Mouse (Mus musculus) heart, embryonic 16.5 days (tissue): Measurements from ENCODE around the gene Plod1. TPM values are rescaled to one million over a fixed set of nuclear protein-coding genes. Genes with fewer than 3 reads are reported as not detected.

ENCODE experiments used
- ATAC-seq: fragments of 200-750 bp; cut with Nextera tagmentation; replicated peaks from 2 replicates; pipeline ENCODE4 v1.8.0; 2017; ENCODE audit warnings: moderate number of reproducible peaks; ENCODE audit not compliant: insufficient read depth, low FRiP score; ENCODE audit errors: extremely low read depth
- H3K27ac ChIP-seq: fragments of 300-500 bp; sonication (generic); 2 replicates; pipeline ENCODE4 v1.5.1; 2014; ENCODE audit warnings: mild to moderate bottlenecking, low read length, control low read depth, moderate library complexity
- H3K27me3 ChIP-seq: fragments of 300-500 bp; sonication (generic); 2 replicates; pipeline ENCODE4 v1.6.1; 2014; ENCODE audit warnings: low read length, mixed read lengths; ENCODE audit not compliant: control insufficient read depth, insufficient read depth
- H3K36me3 ChIP-seq: fragments of 300-500 bp; sonication (generic); 2 replicates; pipeline ENCODE4 v1.6.1; 2014; ENCODE audit not compliant: control insufficient read depth, insufficient read depth
- H3K4me1 ChIP-seq: fragments of 300-500 bp; sonication (generic); 2 replicates; pipeline ENCODE4 v1.6.1; 2014; ENCODE audit warnings: low read length, mixed read lengths; ENCODE audit not compliant: control insufficient read depth, insufficient read depth
- H3K4me2 ChIP-seq: fragments of 300-500 bp; sonication (generic); 2 replicates; pipeline ENCODE4 v1.6.1; 2014; ENCODE audit warnings: low read depth, mild to moderate bottlenecking, control low read depth, low read length
- H3K4me3 ChIP-seq: fragments of 300-500 bp; sonication (generic); 2 replicates; pipeline ENCODE4 v1.5.1; 2014; ENCODE audit warnings: mild to moderate bottlenecking, control low read depth, low read length
- H3K9ac ChIP-seq: fragments of 300-500 bp; sonication (generic); 2 replicates; pipeline ENCODE4 v1.6.1; 2014; ENCODE audit warnings: low read length, control low read depth
- H3K9me3 ChIP-seq: fragments of 300-500 bp; sonication (generic); replicated peaks from 2 replicates; pipeline ENCODE4 v1.6.1; 2016; ENCODE audit warnings: low read length; ENCODE audit not compliant: control insufficient read depth
- WGBS: fragments of 180-500 bp; shearing (Covaris S2); extraction: QIAGEN DNeasy Blood & Tissue Kit; methylation state at CpG from one replicate; pipeline ENCODE4 v1.1.7; 2014; 5-methylcytosine and 5-hydroxymethylcytosine counted together
- polyA plus RNA-seq: library from polyadenylated mRNA; unstranded; fragments of >200 nt; fragmentation: Nextera tagmentation; extraction: Ambion mirVana; gene quantifications from 2 replicates; pipeline ENCODE4 v1.2.1, GENCODE M21; 2015

Plod1 gene
- polyA plus RNA-seq, 1 experiment from 2014 or later = 58.5 TPM

DNA sequence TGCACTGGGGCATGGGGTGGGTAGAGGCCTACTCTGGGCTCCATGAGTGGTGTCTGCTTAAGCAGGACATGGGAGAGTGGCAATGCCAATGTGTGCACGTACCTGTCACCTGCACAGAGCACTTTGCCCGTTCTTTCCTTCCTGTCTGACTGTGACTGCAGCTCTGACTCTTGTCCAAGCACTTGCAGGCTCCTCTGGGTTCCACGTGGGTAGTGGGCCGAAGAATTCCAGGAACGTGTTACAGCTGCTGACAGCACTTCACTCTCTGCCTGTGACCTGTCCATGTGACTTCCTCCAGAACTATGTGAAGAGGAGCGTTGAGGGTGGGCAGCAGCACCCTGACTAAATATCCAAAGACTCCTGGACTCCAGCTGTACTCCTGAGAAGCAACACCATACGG is 29.1 kb upstream of the Plod1 start:
- ATAC-seq = peak; percentile 71
- 27% methylated on average over 7 of the region's 7 CpGs for WGBS
- peaks cover 25% of the 10 kb centered on the region for H3K4me1 ChIP-seq
- H3K4me3 ChIP-seq = no peak overlapping the region
- H3K27ac ChIP-seq = peak overlapping the region; percentile 83
- H3K9me3 ChIP-seq = no peaks in the 10 kb centered on the region
- H3K4me2 ChIP-seq = peak overlapping the region; percentile 37; the same call in 1 of the 2 replicates
- H3K9ac ChIP-seq = no peak overlapping the region
- no peaks in the 10 kb centered on the region for H3K27me3 ChIP-seq
- no peaks in the 10 kb centered on the region for H3K36me3 ChIP-seq

DNA sequence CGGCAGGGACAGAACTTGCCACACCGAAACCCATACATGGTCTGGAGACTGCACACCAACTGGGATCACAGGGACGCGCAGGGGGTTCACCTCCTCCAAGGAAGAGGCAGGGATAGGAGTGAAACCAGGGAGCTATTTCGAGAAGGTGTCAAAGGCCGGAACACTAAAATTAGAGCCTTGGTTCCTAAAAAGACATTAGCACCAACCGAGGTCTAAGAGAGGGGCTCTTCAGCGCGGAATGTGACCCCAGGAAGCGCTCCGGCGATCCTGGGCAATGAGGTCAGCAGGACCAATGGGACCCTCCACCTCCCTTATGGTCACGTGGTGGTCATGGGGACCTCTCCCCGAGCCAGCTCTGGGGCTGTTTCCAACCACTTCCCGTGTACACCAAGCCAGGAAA is 27.1 kb upstream of the Plod1 start:
- no peak overlapping the region for H3K4me3 ChIP-seq
- H3K36me3 ChIP-seq = no peaks in the 10 kb centered on the region
- peak overlapping the region; percentile 74 for H3K27ac ChIP-seq
- no peaks in the 10 kb centered on the region for H3K9me3 ChIP-seq
- 0 out of 2 replicates have a peak overlapping the region, but pooled peaks have one; percentile 48 for H3K9ac ChIP-seq
- H3K27me3 ChIP-seq = no peaks in the 10 kb centered on the region
- H3K4me2 ChIP-seq = peak overlapping the region; percentile 38; the same call in 1 of the 2 replicates
- peak; percentile 46 for ATAC-seq
- WGBS = 52% methylated on average over 15 of the region's 15 CpGs
- H3K4me1 ChIP-seq = peaks cover 18% of the 10 kb centered on the region

DNA sequence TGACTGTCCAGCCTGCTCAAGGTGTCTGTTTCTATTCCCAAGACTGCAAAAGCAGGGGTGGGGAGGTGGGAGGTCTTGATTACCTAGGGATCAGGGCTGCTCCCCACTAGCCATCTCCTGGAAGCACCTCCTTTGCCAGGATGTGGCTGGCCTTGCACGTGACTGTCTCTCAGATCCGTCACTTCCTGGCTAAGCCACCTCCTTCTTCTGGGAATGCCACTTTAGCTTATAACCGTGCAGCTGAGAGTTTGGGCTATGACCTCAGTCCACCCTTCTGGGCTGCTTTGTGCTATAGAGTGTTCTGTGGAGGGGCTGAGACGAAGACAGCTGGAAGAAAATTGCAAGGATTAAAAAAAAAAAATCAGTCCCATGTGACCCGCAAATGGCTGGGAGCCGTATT is 26.2 kb upstream of the Plod1 start:
- WGBS = 35% methylated on average over 6 of the region's 6 CpGs
- peaks cover 18% of the 10 kb centered on the region for H3K4me1 ChIP-seq

DNA sequence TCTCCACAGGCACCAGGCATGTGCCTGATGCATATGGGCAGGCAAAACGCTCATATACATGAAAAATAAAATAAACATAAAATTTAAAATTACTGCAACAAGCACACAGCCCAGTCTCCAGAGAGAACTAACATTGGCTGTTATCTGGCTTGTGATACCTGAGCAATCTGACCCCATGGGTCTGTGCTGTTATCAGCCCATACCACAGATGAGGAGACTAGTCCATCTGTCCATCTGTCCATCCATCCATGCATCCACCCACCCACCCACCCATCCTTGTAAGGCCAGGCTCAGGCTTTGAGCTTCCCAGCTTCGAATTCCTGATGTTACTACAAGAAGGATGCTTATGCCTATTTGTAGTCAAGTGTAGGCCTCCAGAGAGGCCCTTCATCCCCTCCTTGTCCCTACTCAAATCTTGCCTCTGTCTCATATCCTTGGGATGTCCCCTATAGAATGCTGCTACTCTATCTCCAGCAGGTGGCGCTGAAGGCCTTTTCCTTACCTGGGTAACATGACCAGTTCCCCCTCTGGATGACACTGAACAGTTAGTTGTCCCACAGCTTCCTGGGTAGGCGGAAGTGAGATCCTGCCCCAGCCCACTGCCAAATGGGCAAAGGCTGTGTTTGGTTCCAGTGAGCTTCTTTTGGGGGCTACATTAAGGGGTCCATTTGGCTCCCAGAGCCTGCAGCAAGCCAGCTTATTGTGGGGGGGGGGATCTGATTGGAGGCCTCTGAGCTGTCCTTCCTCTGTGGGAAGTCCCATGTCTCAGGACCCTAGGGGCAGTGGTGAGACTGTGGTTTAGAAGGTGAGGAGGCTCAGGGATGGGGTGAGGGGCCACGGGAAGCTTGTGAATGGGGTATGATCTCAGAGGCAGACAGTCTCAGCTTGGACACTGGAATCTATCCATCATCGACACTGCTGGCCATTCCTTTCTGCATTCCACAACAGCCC is 23.6 kb upstream of the Plod1 start:
- ATAC-seq = peak; percentile 75
- no peak overlapping the region for H3K27ac ChIP-seq

More for the DNA sequence above, 26.2 kb upstream of the Plod1 start:
- no peaks in the 10 kb centered on the region for H3K9me3 ChIP-seq
- no peak for ATAC-seq
- no peaks in the 10 kb centered on the region for H3K36me3 ChIP-seq
- no peak overlapping the region for H3K4me3 ChIP-seq
- no peak overlapping the region for H3K9ac ChIP-seq
- H3K27ac ChIP-seq = peak overlapping the region; percentile 74
- H3K4me2 ChIP-seq = no peak overlapping the region
- no peaks in the 10 kb centered on the region for H3K27me3 ChIP-seq

DNA sequence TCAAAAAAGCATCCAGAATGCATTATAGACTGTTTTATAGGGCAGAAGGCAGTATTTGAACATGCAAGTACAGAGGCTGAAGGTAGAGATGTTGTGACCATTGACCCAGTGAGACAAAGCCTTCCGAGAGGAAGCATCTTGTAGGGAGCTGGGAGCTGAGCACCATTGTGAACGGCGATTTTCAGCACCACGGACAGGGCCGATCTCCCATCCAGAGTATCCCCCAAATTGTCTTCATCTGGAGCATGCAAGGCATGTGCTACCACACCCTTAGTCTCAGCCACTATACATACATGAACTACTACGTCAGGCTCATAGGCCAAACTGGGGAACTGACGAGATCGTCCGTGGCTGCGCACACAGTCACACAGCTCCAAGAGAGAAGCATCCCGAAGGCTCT is 20.6 kb upstream of the Plod1 start:
- ATAC-seq = no peak
- H3K9me3 ChIP-seq = no peaks in the 10 kb centered on the region
- H3K9ac ChIP-seq = no peak overlapping the region
- no peaks in the 10 kb centered on the region for H3K4me1 ChIP-seq
- no peaks in the 10 kb centered on the region for H3K36me3 ChIP-seq
- 37% methylated on average over 11 of the region's 11 CpGs for WGBS
- no peak overlapping the region for H3K4me3 ChIP-seq
- H3K4me2 ChIP-seq = no peak overlapping the region
- H3K27ac ChIP-seq = no peak overlapping the region
- no peaks in the 10 kb centered on the region for H3K27me3 ChIP-seq

More for the DNA sequence above, 23.6 kb upstream of the Plod1 start:
- H3K4me1 ChIP-seq = peaks cover 10% of the 10 kb centered on the region; the same call in 1 of the 2 replicates
- H3K27me3 ChIP-seq = no peaks in the 10 kb centered on the region
- WGBS = 27% methylated on average over 6 of the region's 6 CpGs
- no peak overlapping the region for H3K9ac ChIP-seq
- H3K4me2 ChIP-seq = no peak overlapping the region
- H3K4me3 ChIP-seq = no peak overlapping the region
- no peaks in the 10 kb centered on the region for H3K36me3 ChIP-seq
- no peaks in the 10 kb centered on the region for H3K9me3 ChIP-seq

DNA sequence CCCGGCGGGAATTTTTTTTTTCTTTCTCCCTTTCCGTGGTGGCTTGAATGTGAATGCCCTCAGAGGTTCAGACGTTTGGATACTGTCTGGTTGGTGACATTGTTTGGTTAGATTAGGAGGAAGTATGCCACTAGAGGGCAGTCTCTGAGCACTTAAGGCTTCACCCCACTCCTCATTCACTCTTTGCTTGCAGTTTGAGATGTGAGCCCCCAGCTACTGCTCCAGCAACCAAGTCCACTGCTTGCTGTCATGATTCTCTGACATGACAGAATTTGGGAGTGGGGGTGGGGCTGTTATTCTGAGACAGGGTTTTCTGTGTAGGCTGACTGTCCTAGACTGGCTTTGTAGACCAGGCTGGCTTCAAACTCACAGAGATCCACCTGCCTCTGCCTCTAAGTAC is 17.0 kb upstream of the Plod1 start:
- no peak overlapping the region for H3K4me3 ChIP-seq
- peak; percentile 28; the same call in 1 of the 2 replicates for ATAC-seq
- no peak overlapping the region for H3K4me2 ChIP-seq
- WGBS = 11% methylated on average over 4 of the region's 4 CpGs
- H3K36me3 ChIP-seq = peaks cover 2% of the 10 kb centered on the region; the same call in 1 of the 2 replicates
- no peak overlapping the region for H3K27ac ChIP-seq
- H3K9ac ChIP-seq = no peak overlapping the region
- H3K9me3 ChIP-seq = no peaks in the 10 kb centered on the region
- H3K4me1 ChIP-seq = no peaks in the 10 kb centered on the region
- no peaks in the 10 kb centered on the region for H3K27me3 ChIP-seq

DNA sequence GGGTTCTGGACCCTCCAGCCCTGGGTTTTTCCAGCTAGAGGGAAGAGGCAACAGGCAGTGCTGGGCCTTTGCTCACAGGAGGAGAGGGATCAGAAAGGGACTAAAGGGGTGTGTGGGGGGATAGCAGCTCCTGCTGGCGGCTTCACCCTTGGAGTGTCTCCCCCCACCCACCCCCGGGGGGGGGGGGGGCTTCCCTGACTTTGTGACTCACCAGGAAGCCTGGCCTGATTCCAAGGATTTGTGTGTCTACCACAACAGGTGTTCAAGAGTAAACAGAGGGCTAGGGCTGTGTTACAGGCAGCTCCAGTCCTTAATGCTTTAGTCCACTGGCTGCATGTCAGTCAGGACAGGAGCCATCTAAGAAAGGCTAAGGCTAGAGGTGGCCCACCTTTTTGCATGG is 10.9 kb upstream of the Plod1 start:
- Histone ChIP-seq H3K4me3 (no peak overlapping the region), H3K36me3 (peaks cover 40% of the 10 kb centered on the region), H3K27ac (no peak overlapping the region), H3K27me3 (no peaks in the 10 kb centered on the region), H3K9me3 (no peaks in the 10 kb centered on the region), H3K4me2 (no peak overlapping the region), H3K4me1 (peaks cover 6% of the 10 kb centered on the region), H3K9ac (no peak overlapping the region)
- ATAC-seq = no peak
- WGBS = 71% methylated on average over 2 of the region's 2 CpGs

DNA sequence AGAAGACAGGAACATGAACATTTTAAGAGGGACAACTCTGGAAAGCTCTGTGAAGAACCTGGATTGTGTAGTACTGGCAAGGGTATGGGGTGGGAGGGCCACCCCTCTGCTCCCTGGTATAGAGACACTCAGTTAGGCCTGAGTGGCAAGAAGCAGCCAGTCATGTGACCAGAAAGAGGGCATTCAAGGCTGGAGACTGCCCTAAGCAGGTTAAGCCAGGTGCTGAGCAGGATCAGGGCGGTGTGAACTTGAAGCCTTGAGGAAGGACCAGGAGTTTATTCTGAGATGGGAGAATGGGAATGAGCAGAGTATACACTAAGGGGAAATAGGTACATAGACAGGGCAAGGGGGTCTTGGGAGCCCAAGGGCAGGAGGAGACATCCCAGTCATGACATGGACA is 6.4 kb upstream of the Plod1 start:
- Histone ChIP-seq H3K4me2 (peak overlapping the region; percentile 3; the same call in 1 of the 2 replicates), H3K9ac (no peak overlapping the region), H3K9me3 (no peaks in the 10 kb centered on the region), H3K4me1 (peaks cover 38% of the 10 kb centered on the region), H3K36me3 (peaks cover 36% of the 10 kb centered on the region), H3K27me3 (no peaks in the 10 kb centered on the region), H3K4me3 (no peak overlapping the region), H3K27ac (no peak overlapping the region)
- ATAC-seq = no peak
- 88% methylated on average over 1 of the region's 1 CpGs for WGBS
